Mouse (Mus musculus) MEL (cell line): ENCODE data around the gene Gm3115.
"Not testable (repeated sequence)": the region's sequence is repeated elsewhere in the genome, so short reads cannot be mapped to it uniquely, and the experiment has no call there.

Experiments
- BHLHE40 ChIP-seq: IDR thresholded peaks from 2 replicates; pipeline ENCODE4 v1.6.1; 2012; ENCODE audit warnings: low read depth, mild to moderate bottlenecking, inconsistent platforms, low read length, improper control_type of control experiment, borderline replicate concordance
- CTCF ChIP-seq, 3 experiments: IDR thresholded peaks in 2 of 3; conservative IDR thresholded peaks in 1 of 3; 2 replicates each; pipeline ENCODE4 v1.5.1; 2011 to 2012; ENCODE audit warnings: low read length in 3 of 3, low read depth in 2 of 3, mild to moderate bottlenecking in 2 of 3, improper control_type of control experiment in 1 of 3, inconsistent platforms in 1 of 3, mixed read lengths in 1 of 3, moderate library complexity in 1 of 3; ENCODE audit not compliant: control insufficient read depth in 1 of 3, insufficient read depth in 1 of 3, poor library complexity in 1 of 3, severe bottlenecking in 1 of 3
- EP300 ChIP-seq, 2 experiments: IDR thresholded peaks; 2 replicates each; pipeline ENCODE4 v1.6.1; 2011; ENCODE audit warnings: improper control_type of control experiment in 2 of 2, low read length in 2 of 2, low read depth in 1 of 2, mild to moderate bottlenecking in 1 of 2
- ETS1 ChIP-seq: IDR thresholded peaks from 2 replicates; pipeline ENCODE4 v1.6.1; 2012; ENCODE audit warnings: low read depth, mild to moderate bottlenecking, inconsistent platforms, low read length, improper control_type of control experiment, moderate library complexity
- MAX ChIP-seq: IDR thresholded peaks from 2 replicates; pipeline ENCODE4 v1.6.1; 2011; ENCODE audit warnings: low read length, improper control_type of control experiment
- MAZ ChIP-seq: IDR thresholded peaks from 2 replicates; pipeline ENCODE4 v1.6.1; 2012; ENCODE audit warnings: low read depth, mild to moderate bottlenecking, inconsistent platforms, low read length, improper control_type of control experiment
- POLR2A ChIP-seq, 2 experiments: IDR thresholded peaks; 2 replicates each; pipeline ENCODE4 v1.6.1; 2011 to 2012; ENCODE audit warnings: low read length in 2 of 2, mild to moderate bottlenecking in 2 of 2, control low read depth in 1 of 2, improper control_type of control experiment in 1 of 2, low read depth in 1 of 2, moderate library complexity in 1 of 2; ENCODE audit not compliant: control insufficient read depth in 1 of 2, insufficient read depth in 1 of 2, poor library complexity in 1 of 2
- POLR2AphosphoS2 ChIP-seq: IDR thresholded peaks from 2 replicates; pipeline ENCODE4 v1.6.1; 2011; ENCODE audit warnings: low read length, improper control_type of control experiment
- SMC3 ChIP-seq: IDR thresholded peaks from 2 replicates; pipeline ENCODE4 v1.6.1; 2011; ENCODE audit warnings: low read depth, low read length, improper control_type of control experiment
- TBP ChIP-seq: IDR thresholded peaks from 2 replicates; pipeline ENCODE4 v1.8.0; 2011; ENCODE audit warnings: low read depth, low read length, improper control_type of control experiment
- TCF12 ChIP-seq: IDR thresholded peaks from 2 replicates; pipeline ENCODE4 v1.6.1; 2014; ENCODE audit warnings: low read depth, mild to moderate bottlenecking, inconsistent platforms, low read length, improper control_type of control experiment, moderate library complexity
- USF2 ChIP-seq, 2 experiments: IDR thresholded peaks; 2 replicates each; pipeline ENCODE4 v1.6.1; 2011 to 2012; ENCODE audit warnings: improper control_type of control experiment in 2 of 2, low read length in 2 of 2, borderline replicate concordance in 1 of 2, inconsistent platforms in 1 of 2, low read depth in 1 of 2, mild to moderate bottlenecking in 1 of 2; ENCODE audit not compliant: insufficient read depth in 1 of 2
- ZC3H11A ChIP-seq: IDR thresholded peaks from 2 replicates; pipeline ENCODE4 v1.6.1; 2012; ENCODE audit warnings: low read depth, mild to moderate bottlenecking, inconsistent platforms, low read length, improper control_type of control experiment

- TF ChIP-seq POLR2A (IDR thresholded peaks at IDR 0.05; ENCODE audit: control insufficient read depth in 1 of 2, insufficient read depth in 1 of 2, low read depth in 1 of 2, low read length in 2 of 2, poor library complexity in 1 of 2); MAZ; CTCF (IDR thresholded peaks at IDR 0.05 in 2 of 3, conservative IDR thresholded peaks at IDR 0.05 in 1 of 3; ENCODE audit: control insufficient read depth in 1 of 3, insufficient read depth in 1 of 3, low read depth in 2 of 3, low read length in 3 of 3, poor library complexity in 1 of 3, severe bottlenecking in 1 of 3); TCF12; USF2 (IDR thresholded peaks at IDR 0.05; ENCODE audit: borderline replicate concordance in 1 of 2, insufficient read depth in 1 of 2, low read depth in 1 of 2, low read length in 2 of 2); ETS1; MAX; BHLHE40; POLR2AphosphoS2; ZC3H11A; EP300 (IDR thresholded peaks at IDR 0.05; ENCODE audit: low read depth in 1 of 2, low read length in 2 of 2); TBP; SMC3: not testable (repeated sequence)
These were observed at the start of gene Gm3115 for GRCm38 (mm10) chr14:4083820-4084219.
